Mouse (Mus musculus) midbrain, embryonic 12.5 days (tissue): ENCODE data around the gene Dtx2. TPM values are rescaled to one million over a fixed set of nuclear protein-coding genes. Genes with fewer than 3 reads are reported as not detected.

Source experiments
- ATAC-seq: fragments of 200-750 bp; cut with Nextera tagmentation; 2 replicates; pipeline ENCODE4 v1.8.0; 2017; ENCODE audit warnings: low read depth, moderate TSS enrichment, moderate library complexity; ENCODE audit not compliant: low FRiP score
- H3K27ac ChIP-seq: fragments of 300-500 bp; sonication (generic); replicated peaks from 2 replicates; pipeline ENCODE4 v1.5.1; 2016; ENCODE audit warnings: mild to moderate bottlenecking
- H3K27me3 ChIP-seq: fragments of 300-500 bp; sonication (generic); 2 replicates; pipeline ENCODE4 v1.6.1; 2016; ENCODE audit warnings: mild to moderate bottlenecking
- H3K36me3 ChIP-seq: fragments of 300-500 bp; sonication (generic); 2 replicates; pipeline ENCODE4 v1.6.1; 2016
- H3K4me1 ChIP-seq: fragments of 300-500 bp; sonication (generic); 2 replicates; pipeline ENCODE4 v1.6.1; 2016
- H3K4me2 ChIP-seq: fragments of 300-500 bp; sonication (generic); replicated peaks from 2 replicates; pipeline ENCODE4 v1.6.1; 2016; ENCODE audit warnings: mild to moderate bottlenecking, moderate library complexity
- H3K4me3 ChIP-seq: fragments of 300-500 bp; sonication (generic); 2 replicates; pipeline ENCODE4 v1.5.1; 2016; ENCODE audit warnings: mild to moderate bottlenecking
- H3K9ac ChIP-seq: fragments of 300-500 bp; sonication (generic); replicated peaks from 2 replicates; pipeline ENCODE4 v1.6.1; 2016; ENCODE audit warnings: mild to moderate bottlenecking, moderate library complexity
- H3K9me3 ChIP-seq: fragments of 300-500 bp; sonication (generic); 2 replicates; pipeline ENCODE4 v1.6.1; 2016; ENCODE audit warnings: mild to moderate bottlenecking
- WGBS: fragments of 180-500 bp; shearing (Covaris S2); methylation state at CpG from one replicate; pipeline ENCODE4 v1.1.7; 2016; 5-methylcytosine and 5-hydroxymethylcytosine counted together
- polyA plus RNA-seq: library from polyadenylated mRNA; unstranded; fragments of >200 nt; fragmentation: Nextera tagmentation; extraction: Ambion mirVana; gene quantifications from 2 replicates; pipeline ENCODE4 v1.2.1, GENCODE M21; 2016

Dtx2 gene
- polyA plus RNA-seq, 1 experiment from 2014 or later = 30.7 TPM

DNA sequence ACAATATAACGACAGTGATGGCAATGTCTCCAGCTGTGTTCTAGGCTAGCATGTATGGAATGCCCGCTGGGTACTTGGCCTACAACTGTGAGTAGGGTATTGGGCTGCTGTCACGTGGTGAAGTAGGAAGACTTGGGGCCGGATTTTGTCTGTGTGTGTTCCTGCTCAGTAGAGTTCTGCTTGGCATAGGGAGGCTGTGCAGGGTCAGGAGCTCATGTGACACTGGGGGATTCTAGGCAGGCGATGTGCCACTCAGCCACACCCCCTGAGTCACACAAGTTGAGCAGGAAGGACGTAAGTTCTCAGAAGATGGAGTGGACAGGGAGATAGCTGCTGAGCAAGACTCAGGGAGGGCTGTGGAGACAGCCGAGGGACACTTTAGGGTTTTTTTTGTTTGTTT is 13.1 kb downstream of the Dtx2 start:
- 87% methylated on average over 7 of the region's 7 CpGs for WGBS
- Histone ChIP-seq H3K9ac (no peak overlapping the region), H3K36me3 (peaks cover 24% of the 10 kb centered on the region), H3K9me3 (no peaks in the 10 kb centered on the region), H3K4me3 (no peak overlapping the region), H3K4me1 (peaks cover 3% of the 10 kb centered on the region), H3K27me3 (no peaks in the 10 kb centered on the region), H3K27ac (no peak overlapping the region), H3K4me2 (no peak overlapping the region)
- no peak for ATAC-seq

GRCm38 (mm10) chr5:136014877-136015276 is 20.3 kb downstream of the Dtx2 start:
- Histone ChIP-seq H3K4me3 (no peak overlapping the region), H3K9me3 (no peaks in the 10 kb centered on the region), H3K9ac (no peak overlapping the region), H3K27ac (no peak overlapping the region), H3K4me1 (peaks cover 4% of the 10 kb centered on the region; the same call in 1 of the 2 replicates), H3K36me3 (peaks cover 47% of the 10 kb centered on the region), H3K27me3 (no peaks in the 10 kb centered on the region), H3K4me2 (no peak overlapping the region)
- 74% methylated on average over 10 of the region's 10 CpGs for WGBS
- ATAC-seq = no peak

GRCm38 (mm10) chr5:136015586-136015985 is 21.0 kb downstream of the Dtx2 start:
- Histone ChIP-seq H3K9ac (no peak overlapping the region), H3K27ac (no peak overlapping the region), H3K36me3 (peaks cover 43% of the 10 kb centered on the region)

GRCm38 (mm10) chr5:136016014-136016876 is 21.6 kb downstream of the Dtx2 start:
- H3K4me1 ChIP-seq = peaks cover 4% of the 10 kb centered on the region; the same call in 1 of the 2 replicates
- WGBS = 80% methylated on average over 10 of the region's 10 CpGs
- no peaks in the 10 kb centered on the region for H3K27me3 ChIP-seq
- H3K4me2 ChIP-seq = no peak overlapping the region
- H3K9ac ChIP-seq = no peak overlapping the region
- peaks cover 40% of the 10 kb centered on the region for H3K36me3 ChIP-seq
- H3K4me3 ChIP-seq = no peak overlapping the region
- ATAC-seq = no peak
- no peaks in the 10 kb centered on the region for H3K9me3 ChIP-seq
- H3K27ac ChIP-seq = no peak overlapping the region

More at GRCm38 (mm10) chr5:136015586-136015985, 21.0 kb downstream of the Dtx2 start:
- Histone ChIP-seq H3K4me1 (peaks cover 4% of the 10 kb centered on the region; the same call in 1 of the 2 replicates), H3K27me3 (no peaks in the 10 kb centered on the region), H3K4me3 (no peak overlapping the region), H3K9me3 (no peaks in the 10 kb centered on the region), H3K4me2 (no peak overlapping the region)
- WGBS = 82% methylated on average over 10 of the region's 10 CpGs
- ATAC-seq = no peak

- no peak overlapping the region for H3K4me3 ChIP-seq
- H3K9me3 ChIP-seq = no peaks in the 10 kb centered on the region
- ATAC-seq = no peak
- H3K4me1 ChIP-seq = peaks cover 4% of the 10 kb centered on the region; the same call in 1 of the 2 replicates
- H3K36me3 ChIP-seq = peaks cover 37% of the 10 kb centered on the region
- H3K9ac ChIP-seq = no peak overlapping the region
- 92% methylated on average over 6 of the region's 6 CpGs for WGBS
- no peak overlapping the region for H3K4me2 ChIP-seq
- H3K27me3 ChIP-seq = no peaks in the 10 kb centered on the region
- H3K27ac ChIP-seq = no peak overlapping the region
Observed at GRCm38 (mm10) chr5:136017262-136017661, 22.7 kb downstream of the Dtx2 start.

DNA sequence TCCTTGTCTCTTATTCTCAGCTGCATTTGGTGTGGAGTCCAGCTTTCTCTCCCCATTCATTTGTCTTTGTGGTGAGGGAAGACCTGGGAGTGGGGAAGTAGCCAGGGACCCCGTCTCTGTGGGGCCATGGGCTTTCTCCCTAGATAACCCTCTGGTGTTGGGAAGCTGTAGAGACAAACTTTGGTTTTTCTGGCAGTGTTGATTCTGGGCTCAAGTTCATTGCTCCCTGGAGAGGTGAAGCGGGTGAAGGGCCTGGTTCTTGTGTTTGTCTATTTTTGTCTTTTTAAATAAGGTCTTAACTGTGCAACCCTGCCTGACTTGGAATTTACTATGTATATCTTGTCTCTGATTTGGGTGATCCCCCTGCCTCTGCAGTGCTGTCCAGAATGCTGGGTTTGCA is 24.1 kb downstream of the Dtx2 start:
- Histone ChIP-seq H3K4me1 (peaks cover 4% of the 10 kb centered on the region; the same call in 1 of the 2 replicates), H3K27ac (no peak overlapping the region), H3K9me3 (no peaks in the 10 kb centered on the region), H3K27me3 (no peaks in the 10 kb centered on the region), H3K9ac (no peak overlapping the region), H3K4me2 (no peak overlapping the region), H3K4me3 (no peak overlapping the region), H3K36me3 (peaks cover 24% of the 10 kb centered on the region)
- ATAC-seq = no peak
- WGBS = 81% methylated on average over 2 of the region's 2 CpGs

GRCm38 (mm10) chr5:136019907-136020306 is 25.3 kb downstream of the Dtx2 start:
- H3K9me3 ChIP-seq = no peaks in the 10 kb centered on the region
- no peak for ATAC-seq
- H3K27me3 ChIP-seq = no peaks in the 10 kb centered on the region

GRCm38 (mm10) chr5:136025712-136026111 is 31.1 kb downstream of the Dtx2 start:
- 80% methylated on average over 3 of the region's 3 CpGs for WGBS
- Histone ChIP-seq H3K4me1 (no peaks in the 10 kb centered on the region), H3K4me3 (no peak overlapping the region), H3K27me3 (no peaks in the 10 kb centered on the region), H3K9ac (no peak overlapping the region), H3K9me3 (no peaks in the 10 kb centered on the region), H3K4me2 (no peak overlapping the region), H3K36me3 (peaks cover 57% of the 10 kb centered on the region), H3K27ac (no peak overlapping the region)
- no peak for ATAC-seq

More at GRCm38 (mm10) chr5:136019907-136020306, 25.3 kb downstream of the Dtx2 start:
- no peak overlapping the region for H3K4me2 ChIP-seq
- peaks cover 32% of the 10 kb centered on the region for H3K36me3 ChIP-seq
- H3K4me3 ChIP-seq = no peak overlapping the region
- no peak overlapping the region for H3K9ac ChIP-seq
- no peak overlapping the region for H3K27ac ChIP-seq
- H3K4me1 ChIP-seq = peaks cover 4% of the 10 kb centered on the region; the same call in 1 of the 2 replicates
- WGBS = 30% methylated on average over 1 of the region's 1 CpGs

DNA sequence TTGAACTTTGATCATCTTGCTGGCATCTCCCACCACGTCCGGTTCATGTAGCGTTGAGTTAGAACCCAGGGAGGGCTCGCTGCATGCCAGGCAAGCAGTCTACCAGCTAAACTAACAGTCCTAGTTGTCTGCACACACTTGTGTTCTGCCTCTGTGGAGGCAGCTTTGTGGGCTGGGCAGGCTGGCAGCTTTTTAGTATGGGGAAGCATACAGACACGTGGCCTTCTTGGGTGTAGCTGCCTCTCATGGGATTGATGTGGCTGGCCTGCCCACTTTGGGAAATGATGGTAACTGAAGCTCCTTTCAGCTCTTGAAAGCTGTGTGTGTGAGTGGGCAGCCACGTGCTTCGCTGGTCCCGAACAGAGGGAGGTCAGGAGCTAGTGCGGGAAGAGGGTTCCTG is 32.3 kb downstream of the Dtx2 start:
- H3K9ac ChIP-seq = no peak overlapping the region
- no peak overlapping the region for H3K27ac ChIP-seq
- no peaks in the 10 kb centered on the region for H3K27me3 ChIP-seq
- no peak overlapping the region for H3K4me3 ChIP-seq
- no peaks in the 10 kb centered on the region for H3K4me1 ChIP-seq
- H3K4me2 ChIP-seq = no peak overlapping the region
- 85% methylated on average over 9 of the region's 9 CpGs for WGBS
- ATAC-seq = no peak
- peaks cover 65% of the 10 kb centered on the region for H3K36me3 ChIP-seq
- H3K9me3 ChIP-seq = no peaks in the 10 kb centered on the region

GRCm38 (mm10) chr5:136027612-136028311 is 33.2 kb downstream of the Dtx2 start:
- no peak for ATAC-seq
- H3K27ac ChIP-seq = no peak overlapping the region
- H3K27me3 ChIP-seq = no peaks in the 10 kb centered on the region
- no peak overlapping the region for H3K4me2 ChIP-seq
- H3K4me1 ChIP-seq = no peaks in the 10 kb centered on the region
- H3K36me3 ChIP-seq = peaks cover 68% of the 10 kb centered on the region
- no peak overlapping the region for H3K4me3 ChIP-seq
- H3K9me3 ChIP-seq = no peaks in the 10 kb centered on the region
- no peak overlapping the region for H3K9ac ChIP-seq
- 78% methylated on average over 11 of the region's 11 CpGs for WGBS

- Histone ChIP-seq H3K4me3 (no peak overlapping the region), H3K9ac (no peak overlapping the region), H3K4me2 (no peak overlapping the region), H3K9me3 (no peaks in the 10 kb centered on the region), H3K36me3 (peaks cover 26% of the 10 kb centered on the region), H3K27ac (no peak overlapping the region), H3K4me1 (no peaks in the 10 kb centered on the region), H3K27me3 (no peaks in the 10 kb centered on the region)
- WGBS = 84% methylated on average over 4 of the region's 4 CpGs
- no peak for ATAC-seq
Observed at GRCm38 (mm10) chr5:136034868-136035267, 40.3 kb downstream of the Dtx2 start.

DNA sequence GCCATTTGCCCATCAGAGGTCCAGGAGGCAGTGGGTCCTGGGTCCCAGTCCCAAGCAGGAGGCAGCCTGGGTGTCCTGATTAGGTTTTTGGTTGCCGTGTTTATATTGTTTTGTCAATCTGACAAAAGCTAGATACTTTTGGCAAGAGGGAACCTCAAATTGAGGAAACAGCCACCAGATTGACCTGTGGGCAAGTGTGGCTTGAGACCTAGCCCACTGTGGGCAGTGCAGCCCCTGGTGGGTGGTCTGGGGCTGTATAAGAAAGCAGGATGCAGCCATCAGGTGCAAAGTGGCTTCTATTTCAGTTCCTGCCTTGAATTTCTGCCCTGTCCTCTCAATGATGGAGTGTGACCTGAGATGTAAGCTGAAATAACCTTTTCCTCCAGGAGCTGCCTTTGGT is 40.7 kb downstream of the Dtx2 start:
- peaks cover 22% of the 10 kb centered on the region for H3K36me3 ChIP-seq
- no peak overlapping the region for H3K27ac ChIP-seq
- no peak overlapping the region for H3K9ac ChIP-seq
- H3K4me2 ChIP-seq = no peak overlapping the region
- H3K27me3 ChIP-seq = no peaks in the 10 kb centered on the region
- H3K4me1 ChIP-seq = no peaks in the 10 kb centered on the region
- H3K9me3 ChIP-seq = no peaks in the 10 kb centered on the region
- 87% methylated on average over 1 of the region's 1 CpGs for WGBS
- H3K4me3 ChIP-seq = no peak overlapping the region
- ATAC-seq = no peak
